Mouse (Mus musculus): ENCODE results near the gene Snurf. TPM values are rescaled to one million over a fixed set of nuclear protein-coding genes. Genes with fewer than 3 reads are reported as not detected.
A peak's percentile ranks its signal among the peaks of the same experiment; 100 is the strongest.

Gene Snurf
- 24.4 and 35.9 TPM in 2 replicates for polyA plus RNA-seq (2015; fragmentation: Nextera tagmentation; extraction: Ambion mirVana)

- Histone ChIP-seq H3K9ac (peak within 1 kb of the TSS; percentile 70), H3K4me2 (peak within 1 kb of the TSS; percentile 66), H3K27me3 (no peaks in the 10 kb centered on the region), H3K27ac (peak within 1 kb of the TSS; percentile 22), H3K9me3 (peaks cover 24% of the 10 kb centered on the region), H3K4me3 (peak within 1 kb of the TSS; percentile 53), H3K36me3 (no peaks in the 10 kb centered on the region), H3K4me1 (0 out of 2 replicates have a peak, but pooled peaks cover 3% of the 10 kb centered on the region)
- 0 out of 2 replicates have a peak, but pooled peaks have one; percentile 10 for ATAC-seq (ENCODE audit: insufficient number of reproducible peaks, insufficient read depth, low FRiP score, low TSS enrichment, low read depth)
- 52% methylated on average over 30 of the region's 30 CpGs for WGBS
Observed at GRCm38 (mm10) chr7:60004606-60005330, at the start of gene Snurf, which contains the start of gene Gm38393. Snurf (minus strand) TSS chr7:60005049. Gm38393 (minus strand) TSS chr7:60005064.

GRCm38 (mm10) chr7:60047481-60048201 lies 42.8 kb upstream of the Snurf start:
- Histone ChIP-seq H3K9me3 (no peaks in the 10 kb centered on the region), H3K27ac (no peak overlapping the region), H3K27me3 (no peaks in the 10 kb centered on the region), H3K4me2 (no peak overlapping the region), H3K36me3 (no peaks in the 10 kb centered on the region), H3K4me3 (no peak overlapping the region), H3K4me1 (no peaks in the 10 kb centered on the region), H3K9ac (no peak overlapping the region)
- ATAC-seq (ENCODE audit: insufficient number of reproducible peaks, insufficient read depth, low FRiP score, low TSS enrichment, low read depth) = no peak
- WGBS = 79% methylated on average over 6 of the region's 6 CpGs

GRCm38 (mm10) chr7:60013186-60013585 lies 8.3 kb upstream of the Snurf start:
- 77% methylated on average over 3 of the region's 3 CpGs for WGBS
- H3K9ac ChIP-seq = no peak overlapping the region
- H3K4me3 ChIP-seq = no peak overlapping the region
- no peaks in the 10 kb centered on the region for H3K36me3 ChIP-seq
- H3K4me1 ChIP-seq = no peaks in the 10 kb centered on the region
- ATAC-seq (ENCODE audit: insufficient number of reproducible peaks, insufficient read depth, low FRiP score, low TSS enrichment, low read depth) = no peak
- no peak overlapping the region for H3K27ac ChIP-seq
- peaks cover 3% of the 10 kb centered on the region; the same call in 1 of the 2 replicates for H3K9me3 ChIP-seq
- no peak overlapping the region for H3K4me2 ChIP-seq
- no peaks in the 10 kb centered on the region for H3K27me3 ChIP-seq

- ATAC-seq (ENCODE audit: insufficient number of reproducible peaks, insufficient read depth, low FRiP score, low TSS enrichment, low read depth) = no peak
- Histone ChIP-seq H3K27me3 (no peaks in the 10 kb centered on the region), H3K9me3 (peaks cover 24% of the 10 kb centered on the region), H3K9ac (no peak overlapping the region), H3K27ac (no peak overlapping the region), H3K4me1 (0 out of 2 replicates have a peak, but pooled peaks cover 2% of the 10 kb centered on the region), H3K4me2 (no peak overlapping the region), H3K4me3 (no peak overlapping the region), H3K36me3 (no peaks in the 10 kb centered on the region)
- WGBS = 48% methylated on average over 3 of the region's 3 CpGs
Observed at GRCm38 (mm10) chr7:60007727-60008360, 3.0 kb upstream of the Snurf start.

- Histone ChIP-seq H3K9me3 (peaks cover 24% of the 10 kb centered on the region), H3K27me3 (no peaks in the 10 kb centered on the region), H3K4me2 (no peak overlapping the region), H3K4me1 (0 out of 2 replicates have a peak, but pooled peaks cover 3% of the 10 kb centered on the region), H3K27ac (no peak overlapping the region), H3K4me3 (no peak overlapping the region), H3K36me3 (no peaks in the 10 kb centered on the region), H3K9ac (no peak overlapping the region)
- WGBS = 42% methylated on average over 2 of the region's 2 CpGs
- ATAC-seq (ENCODE audit: insufficient number of reproducible peaks, insufficient read depth, low FRiP score, low TSS enrichment, low read depth) = no peak
Observed at GRCm38 (mm10) chr7:60006262-60006661, 1.4 kb upstream of the Snurf start.

GRCm38 (mm10) chr7:60003921-60004605 lies 786 bp downstream of the Snurf start:
- peak; percentile 74; the same call in 1 of the 2 replicates for ATAC-seq (ENCODE audit: insufficient number of reproducible peaks, insufficient read depth, low FRiP score, low TSS enrichment, low read depth)
- peaks cover 24% of the 10 kb centered on the region for H3K9me3 ChIP-seq
- 0 out of 2 replicates have a peak, but pooled peaks cover 3% of the 10 kb centered on the region for H3K4me1 ChIP-seq
- H3K36me3 ChIP-seq = no peaks in the 10 kb centered on the region
- H3K4me2 ChIP-seq = peak overlapping the region; percentile 66
- WGBS = 54% methylated on average over 22 of the region's 22 CpGs
- H3K9ac ChIP-seq = peak overlapping the region; percentile 70
- H3K4me3 ChIP-seq = peak overlapping the region; percentile 53
- peak overlapping the region; percentile 22 for H3K27ac ChIP-seq
- H3K27me3 ChIP-seq = no peaks in the 10 kb centered on the region

- Histone ChIP-seq H3K9ac (peak overlapping the region; percentile 70; the same call in 1 of the 2 replicates), H3K4me3 (peak overlapping the region; percentile 53)
- ATAC-seq (ENCODE audit: insufficient number of reproducible peaks, insufficient read depth, low FRiP score, low TSS enrichment, low read depth) = 0 out of 2 replicates have a peak, but pooled peaks have one; percentile 26
Observed at GRCm38 (mm10) chr7:60003006-60003865, 1.6 kb downstream of the Snurf start.

GRCm38 (mm10) chr7:59978646-59979045 lies 26.2 kb downstream of the Snurf start:
- no peaks in the 10 kb centered on the region for H3K9me3 ChIP-seq
- no peaks in the 10 kb centered on the region for H3K36me3 ChIP-seq
- H3K27ac ChIP-seq = no peak overlapping the region
- WGBS = 62% methylated on average over 1 of the region's 1 CpGs
- no peak for ATAC-seq (ENCODE audit: insufficient number of reproducible peaks, insufficient read depth, low FRiP score, low TSS enrichment, low read depth)
- no peaks in the 10 kb centered on the region for H3K27me3 ChIP-seq
- no peak overlapping the region for H3K4me2 ChIP-seq
- H3K4me1 ChIP-seq = no peaks in the 10 kb centered on the region
- no peak overlapping the region for H3K4me3 ChIP-seq
- no peak overlapping the region for H3K9ac ChIP-seq

More at GRCm38 (mm10) chr7:60003006-60003865, 1.6 kb downstream of the Snurf start:
- Histone ChIP-seq H3K4me2 (peak overlapping the region; percentile 66), H3K4me1 (0 out of 2 replicates have a peak, but pooled peaks cover 3% of the 10 kb centered on the region), H3K27me3 (no peaks in the 10 kb centered on the region), H3K27ac (no peak overlapping the region), H3K36me3 (no peaks in the 10 kb centered on the region), H3K9me3 (peaks cover 24% of the 10 kb centered on the region)
- 52% methylated on average over 12 of the region's 12 CpGs for WGBS
